Comparison of ENCODE assay signal across 9 mouse cellular contexts in genomic region chr13:56294908-56295307, GRCm38 (mm10). TPM values are rescaled to one million over a fixed set of nuclear protein-coding genes. Genes with fewer than 3 reads are reported as not detected.
DNase-seq lines count a peak whose midpoint lies in the region; ATAC-seq lines count a peak whose summit lies in the region.
"Had no signal": no experiment of that assay in that cellular context is flagged by ENCODE, and none has a peak within 500 bp of the region (broad histone marks: within the 10 kb centered on the region; RNA-seq: fewer than 3 reads in every experiment).

No protein-coding gene starts in this region.

- peak overlapping the region; percentile 89 for H3K4me2 ChIP-seq in kidney, embryonic 16.5 days (replicated peaks; ENCODE audit: low read depth, low read length)
- peak overlapping the region; percentile 64 for H3K4me2 ChIP-seq in embryonic facial prominence, embryonic 11.5 days (ENCODE audit: low read depth, low read length)
- no peak overlapping the region; the same call in 1 of the 2 replicates for H3K4me2 ChIP-seq in hindbrain, embryonic 16.5 days (ENCODE audit: low read length)
- H3K4me2 ChIP-seq in midbrain, embryonic 16.5 days (ENCODE audit: low read length): peak overlapping the region; percentile 70

- H3K9ac ChIP-seq in kidney, embryonic 16.5 days (replicated peaks; ENCODE audit: low read length): no peak overlapping the region; the same call in 1 of the 2 replicates
- H3K9ac ChIP-seq in embryonic facial prominence, embryonic 11.5 days (replicated peaks; ENCODE audit: low read length): peak overlapping the region; percentile 54
- no peak overlapping the region for H3K9ac ChIP-seq in hindbrain, embryonic 16.5 days (ENCODE audit: low read depth, low read length)
- no peak overlapping the region for H3K9ac ChIP-seq in midbrain, embryonic 16.5 days (ENCODE audit: low read depth, low read length)
- H3K9ac ChIP-seq: liver, embryonic 14.5 days had no signal

- peaks cover 62% of the 10 kb centered on the region for H3K27me3 ChIP-seq in kidney, embryonic 16.5 days (ENCODE audit: insufficient read depth, low read length)
- H3K27me3 ChIP-seq in embryonic facial prominence, embryonic 11.5 days (ENCODE audit: control insufficient read depth, insufficient read depth, low read length): peaks cover 44% of the 10 kb centered on the region
- H3K27me3 ChIP-seq in hindbrain, embryonic 16.5 days (replicated peaks; ENCODE audit: control insufficient read depth, insufficient read depth, low read length): peaks cover 49% of the 10 kb centered on the region
- peaks cover 42% of the 10 kb centered on the region for H3K27me3 ChIP-seq in midbrain, embryonic 16.5 days (ENCODE audit: control insufficient read depth, insufficient read depth, low read depth, low read length)

- peak overlapping the region; percentile 56 for H3K4me3 ChIP-seq in kidney, embryonic 16.5 days (ENCODE audit: low read length)
- H3K4me3 ChIP-seq in embryonic facial prominence, embryonic 11.5 days (ENCODE audit: low read depth, low read length): peak overlapping the region; percentile 44
- H3K4me3 ChIP-seq in hindbrain, embryonic 16.5 days (ENCODE audit: low read length): peak overlapping the region; percentile 48
- H3K4me3 ChIP-seq in midbrain, embryonic 16.5 days (ENCODE audit: low read depth, low read length): peak overlapping the region; percentile 48

- WGBS in kidney, embryonic 16.5 days: 9% methylated on average over 10 of the region's 10 CpGs
- WGBS in embryonic facial prominence, embryonic 11.5 days: under 1% methylated on average over 10 of the region's 10 CpGs
- 5% methylated on average over 10 of the region's 10 CpGs for WGBS in hindbrain, embryonic 16.5 days
- 6% methylated on average over 10 of the region's 10 CpGs for WGBS in midbrain, embryonic 16.5 days

- H3K9me3 ChIP-seq in kidney, embryonic 16.5 days (ENCODE audit: low read length): no peaks in the 10 kb centered on the region
- H3K9me3 ChIP-seq in embryonic facial prominence, embryonic 11.5 days (replicated peaks; ENCODE audit: control insufficient read depth, low read length): no peaks in the 10 kb centered on the region
- H3K9me3 ChIP-seq in hindbrain, embryonic 16.5 days (ENCODE audit: control insufficient read depth, low read length): 0 out of 2 replicates have a peak, but pooled peaks cover 2% of the 10 kb centered on the region
- no peaks in the 10 kb centered on the region for H3K9me3 ChIP-seq in midbrain, embryonic 16.5 days (replicated peaks; ENCODE audit: control insufficient read depth, low read length, poor library complexity, severe bottlenecking)

- no peak for ATAC-seq in kidney, embryonic 16.5 days (ENCODE audit: low FRiP score, low TSS enrichment)
- ATAC-seq in embryonic facial prominence, embryonic 11.5 days (replicated peaks; ENCODE audit: insufficient number of reproducible peaks, low FRiP score, low TSS enrichment, low read depth): no peak
- no peak for ATAC-seq in hindbrain, embryonic 16.5 days
- no peak for ATAC-seq in midbrain, embryonic 16.5 days

- no peak for DNase-seq in kidney, postnatal 25 days
- DNase-seq in embryonic facial prominence, embryonic 11.5 days (ENCODE audit: low spot score): no peak
- DNase-seq in MN1 (ENCODE audit: low spot score): no peak
- DNase-seq in adrenal gland, adult 18-20 months (ENCODE audit: low spot score in 2 of 2): no peak
- DNase-seq in thymus, postnatal 10 days (ENCODE audit: low spot score in 2 of 2): no peak

- H3K27ac ChIP-seq in kidney, embryonic 16.5 days (ENCODE audit: low read length): no peak overlapping the region
- H3K27ac ChIP-seq in embryonic facial prominence, embryonic 11.5 days (replicated peaks; ENCODE audit: low read depth, low read length): no peak overlapping the region
- H3K27ac ChIP-seq in hindbrain, embryonic 16.5 days (ENCODE audit: low read depth, low read length): no peak overlapping the region
- no peak overlapping the region for H3K27ac ChIP-seq in midbrain, embryonic 16.5 days (ENCODE audit: low read length)
- H3K27ac ChIP-seq: liver, embryonic 14.5 days had no signal

- peaks cover 25% of the 10 kb centered on the region for H3K4me1 ChIP-seq in kidney, embryonic 16.5 days (ENCODE audit: insufficient read depth, low read length)
- peaks cover 7% of the 10 kb centered on the region for H3K4me1 ChIP-seq in embryonic facial prominence, embryonic 11.5 days (ENCODE audit: control insufficient read depth, insufficient read depth, low read length)
- peaks cover 20% of the 10 kb centered on the region for H3K4me1 ChIP-seq in hindbrain, embryonic 16.5 days (ENCODE audit: control insufficient read depth, insufficient read depth, low read depth, low read length)
- H3K4me1 ChIP-seq in midbrain, embryonic 16.5 days (ENCODE audit: control insufficient read depth, insufficient read depth, low read length): peaks cover 18% of the 10 kb centered on the region

- H3K36me3 ChIP-seq in kidney, embryonic 16.5 days (ENCODE audit: insufficient read depth, low read length): no peaks in the 10 kb centered on the region
- no peaks in the 10 kb centered on the region for H3K36me3 ChIP-seq in embryonic facial prominence, embryonic 11.5 days (replicated peaks; ENCODE audit: control insufficient read depth, insufficient read depth, low read depth, low read length)
- H3K36me3 ChIP-seq in hindbrain, embryonic 16.5 days (ENCODE audit: control insufficient read depth, insufficient read depth, low read length): no peaks in the 10 kb centered on the region
- H3K36me3 ChIP-seq in midbrain, embryonic 16.5 days (ENCODE audit: control insufficient read depth, insufficient read depth, low read length): no peaks in the 10 kb centered on the region

RNA-seq across cellular contexts. Expression of gene Cxcl14, which starts 1.4 kb away (rescaled TPM):
- 23.4 and 25.1 TPM in 2 replicates for polyA plus RNA-seq in kidney, embryonic 16.5 days (2015; fragmentation: Nextera tagmentation; extraction: Ambion mirVana)
- 104 and 108 TPM in 2 replicates for polyA plus RNA-seq in embryonic facial prominence, embryonic 11.5 days (2014; fragmentation: Nextera tagmentation; extraction: Ambion mirVana)
- 7.8 and 10.2 TPM in 2 replicates for polyA plus RNA-seq in hindbrain, embryonic 16.5 days (2015; fragmentation: Nextera tagmentation; extraction: Ambion mirVana)
- 12.3 and 21.0 TPM in 2 replicates for polyA plus RNA-seq in midbrain, embryonic 16.5 days (2015; fragmentation: Nextera tagmentation; extraction: Ambion mirVana)
- 10 to 100 TPM; 60.1 to 60.7 TPM for total RNA-seq in adrenal gland, adult 18-20 months (2021)

RNA-seq across cellular contexts. Expression of gene Neurog1, which starts 42.9 kb away (rescaled TPM):
- not detected in 2 replicates for polyA plus RNA-seq in kidney, embryonic 16.5 days (2015; fragmentation: Nextera tagmentation; extraction: Ambion mirVana)
- 8.6 and 10.5 TPM in 2 replicates for polyA plus RNA-seq in embryonic facial prominence, embryonic 11.5 days (2014; fragmentation: Nextera tagmentation; extraction: Ambion mirVana)
- 0.11 and 1.0 TPM in 2 replicates for polyA plus RNA-seq in hindbrain, embryonic 16.5 days (2015; fragmentation: Nextera tagmentation; extraction: Ambion mirVana)
- 2.3 and 3.2 TPM in 2 replicates for polyA plus RNA-seq in midbrain, embryonic 16.5 days (2015; fragmentation: Nextera tagmentation; extraction: Ambion mirVana)
- not detected for total RNA-seq in adrenal gland, adult 18-20 months (2021)
- polyA plus RNA-seq: liver, embryonic 14.5 days had no signal
